ENCODE assay signal across 23 mouse cellular contexts in the genomic region with DNA sequence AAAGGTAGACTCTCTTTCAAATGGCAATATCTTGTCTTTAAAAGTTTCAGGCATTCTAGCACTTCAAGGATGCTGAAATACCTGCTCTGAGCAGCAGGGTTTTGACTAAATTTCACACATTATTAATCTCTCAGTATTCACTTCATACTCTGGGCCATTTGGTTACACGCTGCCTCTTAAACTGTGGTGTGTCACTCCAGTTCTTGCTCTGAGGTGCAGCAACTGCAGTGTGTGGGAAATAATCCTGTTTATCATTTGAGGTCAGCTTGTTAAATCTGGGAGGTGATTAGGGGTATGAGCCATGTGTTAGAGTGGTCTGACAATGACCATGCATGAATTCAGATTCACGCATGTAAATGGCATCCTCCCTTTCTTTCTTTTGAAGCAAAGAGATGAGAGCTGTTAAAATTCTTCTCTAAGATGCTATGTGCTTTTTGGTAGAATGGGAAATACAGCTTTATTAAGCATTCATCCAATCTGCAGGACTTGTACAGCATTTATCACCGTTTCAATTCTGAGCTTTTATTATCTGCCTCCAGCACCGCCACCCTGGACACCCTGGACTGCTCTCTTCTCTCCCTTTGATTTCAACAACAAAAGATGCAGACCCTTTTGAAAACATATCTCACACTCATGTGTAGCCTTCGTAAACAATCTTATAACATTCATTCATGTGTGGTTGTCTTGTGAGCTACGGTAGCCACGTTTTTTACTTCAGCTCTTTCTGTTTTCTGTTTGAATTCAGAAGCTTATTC.
DNase-seq lines count a peak whose midpoint lies in the region; ATAC-seq lines count a peak whose summit lies in the region.
"Had no signal": no experiment of that assay in that cellular context is flagged by ENCODE, and none has a peak within 500 bp of the region (broad histone marks: within the 10 kb centered on the region; RNA-seq: fewer than 3 reads in every experiment).

No protein-coding gene starts in this region.

- DNase-seq in forebrain, embryonic 11.5 days (ENCODE audit: low spot score) = no peak
- no peak for DNase-seq in neural tube, embryonic 10.5 days (ENCODE audit: extremely low spot score, low spot score)
- peak; percentile 19 for DNase-seq in midbrain, embryonic 14.5 days
- no peak for DNase-seq in spleen, adult 12 weeks (ENCODE audit: low spot score)
- no peak for DNase-seq in gastrocnemius, adult 18-20 months (ENCODE audit: low spot score)
- DNase-seq: adrenal gland, adult 8-10 months; adrenal gland, postnatal 36 days; B cell, adult 2 months; cerebellum, adult 11 months; cerebellum, adult 9-10 months; cerebellum, postnatal 25 days; gastrocnemius, postnatal 36 days; heart, adult 11 months; heart, postnatal 4 days had no signal

- H3K36me3 ChIP-seq in forebrain, embryonic 11.5 days (ENCODE audit: control insufficient read depth, insufficient read depth, low read length) = no peaks in the 10 kb centered on the region
- H3K36me3 ChIP-seq in forebrain, embryonic 16.5 days (ENCODE audit: control insufficient read depth, insufficient read depth) = no peaks in the 10 kb centered on the region
- no peaks in the 10 kb centered on the region for H3K36me3 ChIP-seq in neural tube, embryonic 14.5 days (ENCODE audit: control insufficient read depth, insufficient read depth, low read length)
- H3K36me3 ChIP-seq in midbrain, embryonic 14.5 days (ENCODE audit: control insufficient read depth, insufficient read depth, low read length) = no peaks in the 10 kb centered on the region
- H3K36me3 ChIP-seq: embryonic facial prominence, embryonic 13.5 days; G1E; heart, embryonic 13.5 days; hindbrain, embryonic 12.5 days had no signal

- H3K27me3 ChIP-seq in forebrain, embryonic 11.5 days (ENCODE audit: control insufficient read depth, insufficient read depth, low read length) = no peaks in the 10 kb centered on the region
- H3K27me3 ChIP-seq in forebrain, embryonic 16.5 days (replicated peaks; ENCODE audit: control insufficient read depth, insufficient read depth, low read length) = no peaks in the 10 kb centered on the region
- no peaks in the 10 kb centered on the region for H3K27me3 ChIP-seq in neural tube, embryonic 14.5 days (ENCODE audit: control insufficient read depth, insufficient read depth, low read length)
- H3K27me3 ChIP-seq in midbrain, embryonic 14.5 days (ENCODE audit: control insufficient read depth, insufficient read depth, low read length) = no peaks in the 10 kb centered on the region
- H3K27me3 ChIP-seq: embryonic facial prominence, embryonic 13.5 days; forebrain, embryonic 13.5 days; heart, embryonic 13.5 days; hindbrain, embryonic 12.5 days had no signal

- H3K4me3 ChIP-seq in forebrain, embryonic 11.5 days (ENCODE audit: low read depth, low read length) = no peak overlapping the region
- no peak overlapping the region for H3K4me3 ChIP-seq in forebrain, embryonic 16.5 days (replicated peaks; ENCODE audit: low read length)
- no peak overlapping the region for H3K4me3 ChIP-seq in neural tube, embryonic 14.5 days (ENCODE audit: low read depth, low read length)
- no peak overlapping the region for H3K4me3 ChIP-seq in midbrain, embryonic 14.5 days (replicated peaks; ENCODE audit: low read depth, low read length)
- H3K4me3 ChIP-seq: embryonic facial prominence, embryonic 13.5 days; forebrain, embryonic 13.5 days; heart, embryonic 13.5 days; hindbrain, embryonic 12.5 days had no signal

- peak; percentile 44; the same call in 1 of the 2 replicates for ATAC-seq in forebrain, embryonic 11.5 days (replicated peaks; ENCODE audit: low FRiP score)
- no peak for ATAC-seq in forebrain, embryonic 16.5 days
- peak; percentile 38; the same call in 1 of the 2 replicates for ATAC-seq in neural tube, embryonic 14.5 days (ENCODE audit: low read depth)
- no peak for ATAC-seq in midbrain, embryonic 14.5 days (ENCODE audit: low FRiP score, low TSS enrichment)
- ATAC-seq: CD4-positive, CD25-positive, alpha-beta regulatory T cell, adult 4 months; forebrain, embryonic 13.5 days; hindbrain, embryonic 16.5 days had no signal

- H3K4me2 ChIP-seq in forebrain, embryonic 11.5 days (ENCODE audit: low read depth, low read length, severe bottlenecking) = no peak overlapping the region
- no peak overlapping the region for H3K4me2 ChIP-seq in forebrain, embryonic 16.5 days (ENCODE audit: low read length)
- H3K4me2 ChIP-seq in neural tube, embryonic 14.5 days (ENCODE audit: low read depth, low read length) = no peak overlapping the region
- H3K4me2 ChIP-seq in midbrain, embryonic 14.5 days (ENCODE audit: low read length) = no peak overlapping the region
- H3K4me2 ChIP-seq: embryonic facial prominence, embryonic 13.5 days; forebrain, embryonic 13.5 days; heart, embryonic 13.5 days; hindbrain, embryonic 12.5 days had no signal

- no peaks in the 10 kb centered on the region for H3K9me3 ChIP-seq in forebrain, embryonic 11.5 days (ENCODE audit: control insufficient read depth, low read length)
- H3K9me3 ChIP-seq in forebrain, embryonic 16.5 days (ENCODE audit: control insufficient read depth, low read length) = no peaks in the 10 kb centered on the region
- no peaks in the 10 kb centered on the region for H3K9me3 ChIP-seq in neural tube, embryonic 14.5 days (ENCODE audit: control insufficient read depth, low read length)
- H3K9me3 ChIP-seq in midbrain, embryonic 14.5 days (ENCODE audit: control insufficient read depth, low read length) = no peaks in the 10 kb centered on the region
- H3K9me3 ChIP-seq: embryonic facial prominence, embryonic 13.5 days; forebrain, embryonic 13.5 days; G1E; heart, embryonic 13.5 days; hindbrain, embryonic 12.5 days had no signal

- no peak overlapping the region for H3K27ac ChIP-seq in forebrain, embryonic 11.5 days (ENCODE audit: low read depth, low read length)
- H3K27ac ChIP-seq in forebrain, embryonic 16.5 days (ENCODE audit: low read length) = no peak overlapping the region
- no peak overlapping the region for H3K27ac ChIP-seq in neural tube, embryonic 14.5 days (ENCODE audit: low read depth, low read length)
- no peak overlapping the region for H3K27ac ChIP-seq in midbrain, embryonic 14.5 days (replicated peaks; ENCODE audit: low read depth, low read length)
- H3K27ac ChIP-seq: embryonic facial prominence, embryonic 13.5 days; forebrain, embryonic 13.5 days; heart, embryonic 13.5 days; hindbrain, embryonic 12.5 days had no signal

- 69% methylated on average over 7 of the region's 7 CpGs for WGBS in forebrain, embryonic 11.5 days
- 46% methylated on average over 7 of the region's 7 CpGs for WGBS in forebrain, embryonic 16.5 days
- WGBS in neural tube, embryonic 14.5 days = 67% methylated on average over 7 of the region's 7 CpGs
- WGBS in midbrain, embryonic 14.5 days = 50% methylated on average over 7 of the region's 7 CpGs

- no peaks in the 10 kb centered on the region for H3K4me1 ChIP-seq in forebrain, embryonic 11.5 days (replicated peaks; ENCODE audit: control insufficient read depth, insufficient read depth, low read length)
- H3K4me1 ChIP-seq in forebrain, embryonic 16.5 days (replicated peaks; ENCODE audit: control insufficient read depth, insufficient read depth, low read length) = no peaks in the 10 kb centered on the region; the same call in 1 of the 2 replicates
- H3K4me1 ChIP-seq in neural tube, embryonic 14.5 days (ENCODE audit: control insufficient read depth, insufficient read depth, low read length) = no peaks in the 10 kb centered on the region
- H3K4me1 ChIP-seq in midbrain, embryonic 14.5 days (ENCODE audit: control insufficient read depth, insufficient read depth, low read length) = peaks cover 8% of the 10 kb centered on the region
- H3K4me1 ChIP-seq: embryonic facial prominence, embryonic 13.5 days; heart, embryonic 13.5 days; hindbrain, embryonic 12.5 days had no signal

- no peak overlapping the region for H3K9ac ChIP-seq in forebrain, embryonic 11.5 days (ENCODE audit: low read length)
- no peak overlapping the region for H3K9ac ChIP-seq in forebrain, embryonic 16.5 days (replicated peaks; ENCODE audit: low read depth, low read length)
- H3K9ac ChIP-seq in neural tube, embryonic 14.5 days (replicated peaks; ENCODE audit: low read depth, low read length) = no peak overlapping the region
- no peak overlapping the region; the same call in 1 of the 2 replicates for H3K9ac ChIP-seq in midbrain, embryonic 14.5 days (replicated peaks; ENCODE audit: low read length)
- H3K9ac ChIP-seq: embryonic facial prominence, embryonic 13.5 days; forebrain, embryonic 13.5 days; heart, embryonic 13.5 days; hindbrain, embryonic 12.5 days had no signal

Comparison
In these comparisons a context has a peak if more than half of its experiments do, and no peak if none do; other contexts are left out.
1. ATAC-seq: peak in forebrain, embryonic 11.5 days (single experiment) and neural tube, embryonic 14.5 days (single experiment); none in forebrain, embryonic 16.5 days (single experiment) and midbrain, embryonic 14.5 days (single experiment).